Mouse (Mus musculus) embryo, embryonic 11 days (tissue): Measurements from ENCODE around the gene Lrfn4.

Experiments
- DNase-seq: peaks from one replicate; pipeline ENCODE4 v3.0.0-alpha.2; 2015

Lrfn4 gene

GRCm38 (mm10) chr19:4568832-4569231 lies 46.6 kb downstream of the Lrfn4 start:
- no peak for DNase-seq

GRCm38 (mm10) chr19:4567665-4568064 lies 47.8 kb downstream of the Lrfn4 start:
- DNase-seq = no peak

- no peak for DNase-seq
Measured at GRCm38 (mm10) chr19:4566880-4567279, 48.6 kb downstream of the Lrfn4 start.

GRCm38 (mm10) chr19:4565678-4566077 lies 49.8 kb downstream of the Lrfn4 start:
- no peak for DNase-seq
